Mouse (Mus musculus) layer of hippocampus, adult 9-10 months (tissue): ENCODE results near the gene Gpc6.

ENCODE experiments used
- DNase-seq: peaks from one replicate; pipeline ENCODE4 v3.0.0; 2022; ENCODE audit warnings: low spot score

The Gpc6 gene

GRCm38 (mm10) chr14:117710463-117710911, 785.4 kb downstream of the Gpc6 start:
- no peak for DNase-seq

- DNase-seq, result no peak
Observed at GRCm38 (mm10) chr14:117712311-117712710, 787.2 kb downstream of the Gpc6 start.

- DNase-seq, result no peak
Observed at GRCm38 (mm10) chr14:117714165-117714564, 789.0 kb downstream of the Gpc6 start.

- DNase-seq, result no peak
Observed at GRCm38 (mm10) chr14:117716305-117716704, 791.2 kb downstream of the Gpc6 start.

- no peak for DNase-seq
Observed at GRCm38 (mm10) chr14:117728741-117729140, 803.6 kb downstream of the Gpc6 start.

GRCm38 (mm10) chr14:117755231-117755630, 830.1 kb downstream of the Gpc6 start:
- no peak for DNase-seq

GRCm38 (mm10) chr14:117756505-117756904, 831.4 kb downstream of the Gpc6 start:
- no peak for DNase-seq

GRCm38 (mm10) chr14:117757790-117758358, 832.8 kb downstream of the Gpc6 start:
- no peak for DNase-seq

GRCm38 (mm10) chr14:117760830-117761517, 835.9 kb downstream of the Gpc6 start:
- no peak for DNase-seq

GRCm38 (mm10) chr14:117762934-117763333, 837.8 kb downstream of the Gpc6 start:
- DNase-seq, result no peak

- DNase-seq, result no peak
Observed at GRCm38 (mm10) chr14:117767861-117768260, 842.7 kb downstream of the Gpc6 start.

GRCm38 (mm10) chr14:117768697-117769096, 843.6 kb downstream of the Gpc6 start:
- peak; percentile 15 for DNase-seq

- DNase-seq, result no peak
Observed at GRCm38 (mm10) chr14:117773373-117773772, 848.3 kb downstream of the Gpc6 start.

- no peak for DNase-seq
Observed at GRCm38 (mm10) chr14:117777866-117778500, 852.9 kb downstream of the Gpc6 start.

GRCm38 (mm10) chr14:117778538-117779413, 853.7 kb downstream of the Gpc6 start:
- DNase-seq, result no peak

- DNase-seq, result no peak
Observed at GRCm38 (mm10) chr14:117781724-117782123, 856.6 kb downstream of the Gpc6 start.

- DNase-seq, result no peak
Observed at GRCm38 (mm10) chr14:117783671-117784262, 858.7 kb downstream of the Gpc6 start.

- DNase-seq, result no peak
Observed at GRCm38 (mm10) chr14:117784960-117785359, 859.8 kb downstream of the Gpc6 start.

- no peak for DNase-seq
Observed at GRCm38 (mm10) chr14:117785507-117786085, 860.5 kb downstream of the Gpc6 start.

- no peak for DNase-seq
Observed at GRCm38 (mm10) chr14:117786647-117787046, 861.5 kb downstream of the Gpc6 start.

GRCm38 (mm10) chr14:117794874-117795273, 869.8 kb downstream of the Gpc6 start:
- no peak for DNase-seq

- no peak for DNase-seq
Observed at GRCm38 (mm10) chr14:117796661-117797060, 871.5 kb downstream of the Gpc6 start.
